Mouse (Mus musculus) embryonic fibroblast, embryonic 13.5 days (primary cell): ENCODE data around the gene Tdo2.

Experiments used
- CTCF ChIP-seq: IDR thresholded peaks from 2 replicates; pipeline ENCODE4 v1.5.1; 2011; ENCODE audit warnings: mild to moderate bottlenecking, control low read depth, low read length, moderate library complexity, borderline replicate concordance; ENCODE audit not compliant: insufficient read depth
- POLR2A ChIP-seq: IDR thresholded peaks from 2 replicates; pipeline ENCODE4 v1.6.1; 2011; ENCODE audit warnings: low read depth, mild to moderate bottlenecking, control low read depth, low read length, moderate library complexity

- TF ChIP-seq CTCF (no peak), POLR2A (no peak)
These were observed 31.1 kb downstream of the Tdo2 start for GRCm38 (mm10) chr3:81944851-81945393.
